ENCODE assay signal across 12 mouse cellular contexts in genomic region chr7:43668582-43668981, GRCm38 (mm10). TPM values are rescaled to one million over a fixed set of nuclear protein-coding genes. Genes with fewer than 3 reads are reported as not detected.
DNase-seq lines count a peak whose midpoint lies in the region; ATAC-seq and TF ChIP-seq lines count a peak whose summit lies in the region.
"Had no signal": no experiment of that assay in that cellular context is flagged by ENCODE, and none has a peak within 500 bp of the region (broad histone marks: within the 10 kb centered on the region; RNA-seq: fewer than 3 reads in every experiment).

No protein-coding gene starts in this region.

- no peak overlapping the region for H3K4me2 ChIP-seq in lung, embryonic 14.5 days

- TF ChIP-seq CTCF in lung, embryonic 14.5 days (IDR thresholded peaks at IDR 0.05; ENCODE audit: low read depth) = peak; percentile 60

- H3K9me3 ChIP-seq in lung, embryonic 14.5 days (ENCODE audit: low read depth, low read length) = no peaks in the 10 kb centered on the region
- H3K9me3 ChIP-seq: G1E; megakaryocyte, embryonic 14.5 days had no signal

- 0 out of 2 replicates have a peak, but pooled peaks cover 5% of the 10 kb centered on the region for H3K4me1 ChIP-seq in lung, embryonic 14.5 days (ENCODE audit: insufficient read depth)

- no peaks in the 10 kb centered on the region for H3K36me3 ChIP-seq in lung, embryonic 14.5 days (ENCODE audit: insufficient read depth)

- ATAC-seq in lung, embryonic 14.5 days (ENCODE audit: insufficient read depth) = no peak
- ATAC-seq in megakaryocyte-erythroid progenitor cell, adult 5-6 weeks (replicated peaks; ENCODE audit: low FRiP score, low TSS enrichment, poor library complexity, severe bottlenecking) = no peak

- no peaks in the 10 kb centered on the region for H3K27me3 ChIP-seq in lung, embryonic 14.5 days (ENCODE audit: insufficient read depth, low read length)

- peak; percentile 22 to 54 for DNase-seq in adrenal gland, postnatal 36 days
- no peak for DNase-seq in adrenal gland, adult 2 months
- DNase-seq in lung, embryonic 14.5 days = peak; percentile 47
- no peak for DNase-seq in lung, postnatal 25 days (ENCODE audit: low spot score)
- DNase-seq in embryo, embryonic 10.5 days (ENCODE audit: low spot score) = peak; percentile 65
- DNase-seq in thymus, postnatal 0 days (ENCODE audit: low spot score) = peak; percentile 56
- DNase-seq in ovary, adult 18-20 months (ENCODE audit: low spot score) = no peak
- DNase-seq: heart, adult 11 months had no signal

- no peak overlapping the region for H3K4me3 ChIP-seq in lung, embryonic 14.5 days (ENCODE audit: low read depth, low read length)
- H3K4me3 ChIP-seq: megakaryocyte, embryonic 14.5 days had no signal

- WGBS in lung, embryonic 14.5 days = 16% methylated on average over 3 of the region's 3 CpGs

- no peak overlapping the region for H3K27ac ChIP-seq in lung, embryonic 14.5 days (ENCODE audit: low read depth)

- H3K9ac ChIP-seq in lung, embryonic 14.5 days = no peak overlapping the region

RNA-seq across cellular contexts. Expression of gene Ctu1, which starts 3.2 kb away (rescaled TPM):
- total RNA-seq in adrenal gland, postnatal 36 days (2021) = 10 to 100 TPM; 11.2 to 14.6 TPM
- total RNA-seq in adrenal gland, adult 2 months (2021) = 10 to 100 TPM in 1 of 2 experiments, 1 to 10 TPM in 1; 9.9 to 10.4 TPM
- 20.1 and 21.3 TPM in 2 replicates for polyA plus RNA-seq in adrenal gland, adult 2 months (2012; rRNA removed)
- 10.8 TPM in 2 replicates for polyA plus RNA-seq in lung, embryonic 14.5 days (2014; fragmentation: Nextera tagmentation; extraction: Ambion mirVana)
- 11.7 and 12.9 TPM in 2 replicates for polyA plus RNA-seq in thymus, postnatal 0 days (2015; fragmentation: Nextera tagmentation; extraction: Ambion mirVana)
- total RNA-seq in megakaryocyte-erythroid progenitor cell, adult 5-6 weeks (2014; fragmentation: Nextera tagmentation) = 8.6 and 13.2 TPM in 2 replicates
- 5.3 and 8.8 TPM in 2 replicates for total RNA-seq in megakaryocyte-erythroid progenitor cell, adult 5-6 weeks (2017)

RNA-seq across cellular contexts. Expression of gene Siglece, which starts 8.6 kb away (rescaled TPM):
- total RNA-seq in adrenal gland, postnatal 36 days (2021) = 1 to 10 TPM; 2.4 to 3.6 TPM
- total RNA-seq in adrenal gland, adult 2 months (2021) = 1 to 10 TPM; 3.5 to 5.0 TPM
- polyA plus RNA-seq in adrenal gland, adult 2 months (2012; rRNA removed) = 3.6 and 5.3 TPM in 2 replicates
- 0.62 and 1.1 TPM in 2 replicates for polyA plus RNA-seq in lung, embryonic 14.5 days (2014; fragmentation: Nextera tagmentation; extraction: Ambion mirVana)
- polyA plus RNA-seq in thymus, postnatal 0 days (2015; fragmentation: Nextera tagmentation; extraction: Ambion mirVana) = 0.43 and 0.73 TPM in 2 replicates
- total RNA-seq in megakaryocyte-erythroid progenitor cell, adult 5-6 weeks (2014; fragmentation: Nextera tagmentation) = 0.84 TPM in 1 of 2 replicates, not detected in the other
- total RNA-seq in megakaryocyte-erythroid progenitor cell, adult 5-6 weeks (2017) = 2.2 TPM in 1 of 2 replicates, not detected in the other
- polyA plus RNA-seq: G1E had no signal

RNA-seq across cellular contexts. Expression of gene Klk14, which starts 21.6 kb away (rescaled TPM):
- total RNA-seq in adrenal gland, postnatal 36 days (2021) = not detected
- total RNA-seq in adrenal gland, adult 2 months (2021) = not detected
- polyA plus RNA-seq in adrenal gland, adult 2 months (2012; rRNA removed) = not detected in 2 replicates
- not detected in 2 replicates for polyA plus RNA-seq in lung, embryonic 14.5 days (2014; fragmentation: Nextera tagmentation; extraction: Ambion mirVana)
- polyA plus RNA-seq in thymus, postnatal 0 days (2015; fragmentation: Nextera tagmentation; extraction: Ambion mirVana) = 0.17 and 0.18 TPM in 2 replicates
- total RNA-seq in megakaryocyte-erythroid progenitor cell, adult 5-6 weeks (2014; fragmentation: Nextera tagmentation) = not detected in 2 replicates
- total RNA-seq in megakaryocyte-erythroid progenitor cell, adult 5-6 weeks (2017) = not detected in 2 replicates
- total RNA-seq: G1E had no signal
- polyA plus RNA-seq: G1E had no signal

RNA-seq across cellular contexts. Expression of gene Ceacam18, which starts 34.1 kb away (rescaled TPM):
- total RNA-seq in adrenal gland, postnatal 36 days (2021) = not detected
- total RNA-seq in adrenal gland, adult 2 months (2021) = not detected
- not detected in 2 replicates for polyA plus RNA-seq in adrenal gland, adult 2 months (2012; rRNA removed)
- polyA plus RNA-seq in lung, embryonic 14.5 days (2014; fragmentation: Nextera tagmentation; extraction: Ambion mirVana) = not detected in 2 replicates
- 0.29 and 0.71 TPM in 2 replicates for polyA plus RNA-seq in thymus, postnatal 0 days (2015; fragmentation: Nextera tagmentation; extraction: Ambion mirVana)
- total RNA-seq in megakaryocyte-erythroid progenitor cell, adult 5-6 weeks (2014; fragmentation: Nextera tagmentation) = not detected in 2 replicates
- total RNA-seq in megakaryocyte-erythroid progenitor cell, adult 5-6 weeks (2017) = not detected in 2 replicates
- polyA plus RNA-seq: G1E had no signal

RNA-seq across cellular contexts. Expression of gene Klk13, which starts 43.8 kb away (rescaled TPM):
- not detected for total RNA-seq in adrenal gland, postnatal 36 days (2021)
- not detected for total RNA-seq in adrenal gland, adult 2 months (2021)
- polyA plus RNA-seq in adrenal gland, adult 2 months (2012; rRNA removed) = 0.12 and 0.36 TPM in 2 replicates
- polyA plus RNA-seq in lung, embryonic 14.5 days (2014; fragmentation: Nextera tagmentation; extraction: Ambion mirVana) = 1.3 and 1.7 TPM in 2 replicates
- 0.36 and 0.49 TPM in 2 replicates for polyA plus RNA-seq in thymus, postnatal 0 days (2015; fragmentation: Nextera tagmentation; extraction: Ambion mirVana)
- total RNA-seq in megakaryocyte-erythroid progenitor cell, adult 5-6 weeks (2014; fragmentation: Nextera tagmentation) = not detected in 2 replicates
- not detected in 2 replicates for total RNA-seq in megakaryocyte-erythroid progenitor cell, adult 5-6 weeks (2017)
- polyA plus RNA-seq: G1E; large intestine, adult 2 months had no signal

Comparison
In these comparisons a context has a peak if more than half of its experiments do, and no peak if none do; other contexts are left out.
1. DNase-seq: peak in adrenal gland, postnatal 36 days (2 of 2), lung, embryonic 14.5 days (single experiment), embryo, embryonic 10.5 days (single experiment) and thymus, postnatal 0 days (single experiment); none in adrenal gland, adult 2 months (single experiment), lung, postnatal 25 days (single experiment) and ovary, adult 18-20 months (single experiment).